Mouse (Mus musculus): ENCODE data around the gene Pkmyt1. TPM values are rescaled to one million over a fixed set of nuclear protein-coding genes. Genes with fewer than 3 reads are reported as not detected.
A peak's percentile ranks its signal among the peaks of the same experiment; 100 is the strongest.

Gene Pkmyt1
- polyA plus RNA-seq, 1 experiment from 2014 or later = 39.6 TPM

GRCm38 (mm10) chr17:23683226-23683625, 42.9 kb upstream of the Pkmyt1 start:
- peak overlapping the region; percentile 44; the same call in 1 of the 2 replicates for H3K27ac ChIP-seq (replicated peaks; ENCODE audit: low read depth, low read length)
- peaks cover 64% of the 10 kb centered on the region for H3K27me3 ChIP-seq (replicated peaks; ENCODE audit: control insufficient read depth, insufficient read depth, low read length)
- DNase-seq (ENCODE audit: low spot score) = no peak
- peaks cover 15% of the 10 kb centered on the region for H3K4me1 ChIP-seq (ENCODE audit: control insufficient read depth, insufficient read depth, low read length)
- no peaks in the 10 kb centered on the region for H3K9me3 ChIP-seq (ENCODE audit: control insufficient read depth, low read length)
- peak overlapping the region; percentile 33 for H3K4me2 ChIP-seq (ENCODE audit: low read depth, low read length)
- no peak for ATAC-seq (ENCODE audit: low read depth)
- 29% methylated on average over 14 of the region's 15 CpGs for WGBS
- peak overlapping the region; percentile 53 for H3K9ac ChIP-seq (ENCODE audit: low read depth, low read length)
- no peaks in the 10 kb centered on the region for H3K36me3 ChIP-seq (ENCODE audit: control insufficient read depth, insufficient read depth, low read length)
- peak overlapping the region; percentile 26 for H3K4me3 ChIP-seq (ENCODE audit: low read depth, low read length)

DNA sequence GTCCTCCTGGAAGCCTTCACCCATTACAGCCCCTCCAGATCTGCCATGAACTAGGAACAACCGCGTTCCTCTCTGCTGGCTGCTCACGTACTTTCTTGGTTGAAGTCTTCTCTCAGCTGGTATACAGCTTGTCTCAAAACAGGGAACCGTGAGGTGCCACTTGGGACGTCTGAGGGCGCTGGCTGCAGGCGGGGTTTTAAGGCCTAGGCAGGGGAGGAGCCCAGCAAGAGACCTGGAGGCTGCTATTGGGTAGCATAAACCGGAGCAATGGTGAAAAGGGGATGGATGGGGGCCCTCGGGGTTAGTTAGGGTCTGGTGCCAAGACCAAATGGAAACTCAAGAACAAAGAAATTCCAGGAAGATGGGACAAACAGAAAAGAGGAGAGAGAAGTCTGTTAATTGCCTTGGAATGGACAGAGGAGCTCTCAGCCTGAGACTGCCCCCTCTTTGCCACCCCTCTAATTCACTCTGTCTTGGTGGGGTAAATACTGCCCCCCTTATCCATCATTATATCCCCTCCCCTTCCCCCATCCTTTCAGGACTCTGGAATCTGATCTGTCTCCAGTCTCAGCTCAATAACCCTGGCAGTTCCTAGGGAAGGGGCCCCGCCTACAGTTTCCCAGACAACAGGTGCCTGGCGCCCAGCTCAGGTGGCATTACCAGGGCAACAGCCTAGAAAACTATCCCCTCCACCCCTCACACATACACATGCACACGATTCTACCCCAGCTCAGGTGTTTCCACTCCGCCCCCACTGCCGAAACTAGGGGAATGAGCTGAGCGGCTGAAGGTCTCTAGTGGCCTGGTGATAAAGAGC, 42.1 kb upstream of the Pkmyt1 start, which contains the start of gene Cldn9:
Cldn9 (minus strand) TSS at position 171 of the 817 bp plus-strand sequence.
- Histone ChIP-seq H3K27me3 (replicated peaks; ENCODE audit: control insufficient read depth, insufficient read depth, low read length) (peaks cover 55% of the 10 kb centered on the region), H3K27ac (replicated peaks; ENCODE audit: low read depth, low read length) (peak within 1 kb of the TSS; percentile 44), H3K4me3 (ENCODE audit: low read depth, low read length) (peak within 1 kb of the TSS; percentile 26), H3K4me1 (ENCODE audit: control insufficient read depth, insufficient read depth, low read length) (peaks cover 15% of the 10 kb centered on the region), H3K4me2 (ENCODE audit: low read depth, low read length) (peak within 1 kb of the TSS; percentile 33), H3K9me3 (ENCODE audit: control insufficient read depth, low read length) (no peaks in the 10 kb centered on the region), H3K36me3 (ENCODE audit: control insufficient read depth, insufficient read depth, low read length) (no peaks in the 10 kb centered on the region), H3K9ac (ENCODE audit: low read depth, low read length) (peak within 1 kb of the TSS; percentile 53)
- 13% methylated on average over 15 of the region's 15 CpGs for WGBS
- ATAC-seq (ENCODE audit: low read depth) = peak; percentile 93
- peak; percentile 82 for DNase-seq (ENCODE audit: low spot score)

GRCm38 (mm10) chr17:23694491-23694890, 31.6 kb upstream of the Pkmyt1 start:
- H3K4me2 ChIP-seq (ENCODE audit: low read depth, low read length) = no peak overlapping the region
- 46% methylated on average over 1 of the region's 1 CpGs for WGBS
- H3K9me3 ChIP-seq (ENCODE audit: control insufficient read depth, low read length) = no peaks in the 10 kb centered on the region
- H3K36me3 ChIP-seq (ENCODE audit: control insufficient read depth, insufficient read depth, low read length) = no peaks in the 10 kb centered on the region
- DNase-seq (ENCODE audit: low spot score) (no peak), ATAC-seq (ENCODE audit: low read depth) (no peak)
- no peak overlapping the region for H3K27ac ChIP-seq (replicated peaks; ENCODE audit: low read depth, low read length)
- H3K4me3 ChIP-seq (ENCODE audit: low read depth, low read length) = no peak overlapping the region
- no peak overlapping the region for H3K9ac ChIP-seq (ENCODE audit: low read depth, low read length)
- peaks cover 16% of the 10 kb centered on the region for H3K27me3 ChIP-seq (replicated peaks; ENCODE audit: control insufficient read depth, insufficient read depth, low read length)
- H3K4me1 ChIP-seq (ENCODE audit: control insufficient read depth, insufficient read depth, low read length) = no peaks in the 10 kb centered on the region

- 16% methylated on average over 3 of the region's 3 CpGs for WGBS
- ATAC-seq (ENCODE audit: low read depth) (0 out of 2 replicates have a peak, but pooled peaks have one; percentile 8), DNase-seq (ENCODE audit: low spot score) (peak; percentile 39)
- Histone ChIP-seq H3K4me3 (ENCODE audit: low read depth, low read length) (no peak overlapping the region), H3K36me3 (ENCODE audit: control insufficient read depth, insufficient read depth, low read length) (no peaks in the 10 kb centered on the region), H3K4me2 (ENCODE audit: low read depth, low read length) (no peak overlapping the region), H3K4me1 (ENCODE audit: control insufficient read depth, insufficient read depth, low read length) (no peaks in the 10 kb centered on the region), H3K9me3 (ENCODE audit: control insufficient read depth, low read length) (no peaks in the 10 kb centered on the region), H3K27ac (replicated peaks; ENCODE audit: low read depth, low read length) (no peak overlapping the region), H3K9ac (ENCODE audit: low read depth, low read length) (no peak overlapping the region), H3K27me3 (replicated peaks; ENCODE audit: control insufficient read depth, insufficient read depth, low read length) (peaks cover 29% of the 10 kb centered on the region)
These were observed 30.3 kb upstream of the Pkmyt1 start for GRCm38 (mm10) chr17:23695801-23696200.

DNA sequence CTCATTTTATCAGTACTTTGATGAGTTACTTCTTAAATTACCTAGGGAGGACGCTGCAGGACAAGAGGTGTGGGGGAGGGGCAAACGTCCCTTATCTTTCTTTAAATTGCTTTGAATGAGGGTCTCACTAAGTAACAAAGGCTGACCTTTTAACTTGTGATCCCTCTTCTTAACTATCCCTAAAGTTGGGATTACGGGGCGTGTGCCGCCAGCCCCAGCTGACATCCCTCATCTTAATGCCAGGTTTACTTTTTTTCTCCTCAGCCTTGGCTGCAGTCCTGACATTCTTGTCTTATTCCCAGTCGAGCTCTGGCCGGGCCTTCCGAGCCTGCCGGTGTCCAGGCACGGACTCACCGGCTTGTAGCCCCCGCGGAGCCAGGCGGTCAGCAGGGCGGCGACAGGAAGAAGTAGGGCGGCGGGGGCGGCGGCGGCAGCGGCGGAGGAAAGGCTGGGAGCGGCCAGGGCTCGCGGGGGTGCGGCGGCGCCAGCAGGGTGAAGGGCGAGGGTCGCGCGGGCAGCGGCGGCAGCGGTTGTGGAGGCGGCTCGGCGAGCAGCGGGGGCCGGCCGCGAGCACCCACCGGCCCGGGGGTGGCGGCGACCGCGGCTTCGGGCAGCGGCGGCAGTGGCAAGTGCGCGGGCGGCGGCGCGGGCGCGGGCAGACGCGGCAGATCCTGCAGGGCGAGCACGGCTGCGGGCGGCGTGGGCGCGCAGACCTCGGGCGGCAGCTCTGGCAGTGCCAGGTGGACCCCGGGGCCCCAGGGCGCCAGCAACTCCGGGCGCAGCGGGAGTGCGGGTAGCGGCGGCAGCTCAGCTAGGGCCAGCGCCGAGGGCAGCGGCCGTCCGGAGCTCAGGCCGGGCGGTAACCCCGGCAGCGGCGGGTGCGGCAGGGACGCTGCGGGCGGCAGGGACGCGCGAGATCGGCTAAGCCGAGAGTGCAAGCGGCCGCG, 26.7 kb upstream of the Pkmyt1 start:
- DNase-seq (ENCODE audit: low spot score) = no peak
- peak; percentile 49 for ATAC-seq (ENCODE audit: low read depth)
- H3K9me3 ChIP-seq (ENCODE audit: control insufficient read depth, low read length) = no peaks in the 10 kb centered on the region
- no peaks in the 10 kb centered on the region for H3K36me3 ChIP-seq (ENCODE audit: control insufficient read depth, insufficient read depth, low read length)
- H3K9ac ChIP-seq (ENCODE audit: low read depth, low read length) = peak overlapping the region; percentile 57
- peak overlapping the region; percentile 100 for H3K4me2 ChIP-seq (ENCODE audit: low read depth, low read length)
- peak overlapping the region; percentile 62 for H3K4me3 ChIP-seq (ENCODE audit: low read depth, low read length)
- peaks cover 32% of the 10 kb centered on the region for H3K27me3 ChIP-seq (replicated peaks; ENCODE audit: control insufficient read depth, insufficient read depth, low read length)
- no peak overlapping the region for H3K27ac ChIP-seq (replicated peaks; ENCODE audit: low read depth, low read length)
- H3K4me1 ChIP-seq (ENCODE audit: control insufficient read depth, insufficient read depth, low read length) = no peaks in the 10 kb centered on the region
- WGBS = 0% methylated on average over 22 of the region's 101 CpGs

DNA sequence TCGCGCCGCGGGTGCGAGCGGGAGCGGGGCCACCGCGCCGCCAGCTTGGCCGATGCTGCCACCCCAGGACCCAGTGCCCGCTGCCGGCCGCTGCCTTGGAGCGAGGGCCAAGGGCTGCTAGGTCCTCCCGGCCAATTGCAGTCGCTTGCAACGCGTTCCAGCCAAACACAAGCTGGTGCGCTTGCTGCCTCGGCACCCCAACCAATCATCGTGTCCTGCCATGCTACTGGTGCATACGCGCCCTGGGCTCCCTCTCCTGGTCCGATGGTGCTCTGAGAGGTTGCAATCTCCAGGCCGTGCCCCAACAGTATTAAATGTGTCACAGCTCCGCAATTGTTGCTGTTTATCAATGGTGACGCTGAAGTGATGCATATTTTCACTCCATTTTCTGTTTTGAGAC, 26.1 kb upstream of the Pkmyt1 start:
- no peak overlapping the region for H3K27ac ChIP-seq (replicated peaks; ENCODE audit: low read depth, low read length)
- H3K4me2 ChIP-seq (ENCODE audit: low read depth, low read length) = peak overlapping the region; percentile 100
- no peaks in the 10 kb centered on the region for H3K4me1 ChIP-seq (ENCODE audit: control insufficient read depth, insufficient read depth, low read length)
- peaks cover 32% of the 10 kb centered on the region for H3K27me3 ChIP-seq (replicated peaks; ENCODE audit: control insufficient read depth, insufficient read depth, low read length)
- H3K9me3 ChIP-seq (ENCODE audit: control insufficient read depth, low read length) = no peaks in the 10 kb centered on the region
- ATAC-seq (ENCODE audit: low read depth) (peak; percentile 96), DNase-seq (ENCODE audit: low spot score) (peak; percentile 96)
- peak overlapping the region; percentile 62 for H3K4me3 ChIP-seq (ENCODE audit: low read depth, low read length)
- 0% methylated on average over 18 of the region's 28 CpGs for WGBS
- H3K9ac ChIP-seq (ENCODE audit: low read depth, low read length) = peak overlapping the region; percentile 57
- no peaks in the 10 kb centered on the region for H3K36me3 ChIP-seq (ENCODE audit: control insufficient read depth, insufficient read depth, low read length)

DNA sequence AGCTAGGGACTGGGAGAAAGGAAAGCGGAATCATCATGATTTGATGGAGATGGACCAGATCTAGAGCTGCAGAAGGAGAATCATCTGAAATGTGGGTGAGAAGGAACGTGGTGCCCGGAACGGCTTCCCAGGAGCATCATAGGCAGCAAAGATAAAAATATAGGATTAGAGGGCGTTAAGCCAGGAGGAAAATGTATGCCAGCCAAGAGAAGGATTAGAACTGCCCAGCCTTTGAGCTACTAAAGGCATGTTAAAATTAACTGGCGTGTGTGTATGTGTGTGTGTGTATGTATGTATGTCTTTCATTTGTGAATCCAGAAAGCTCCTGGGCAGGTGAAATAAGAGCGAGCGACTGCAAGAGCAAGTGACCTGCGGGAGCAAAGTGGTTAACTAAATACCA, 22.8 kb upstream of the Pkmyt1 start:
- no peak for DNase-seq (ENCODE audit: low spot score)
- Histone ChIP-seq H3K9ac (ENCODE audit: low read depth, low read length) (no peak overlapping the region), H3K4me2 (ENCODE audit: low read depth, low read length) (no peak overlapping the region), H3K36me3 (ENCODE audit: control insufficient read depth, insufficient read depth, low read length) (no peaks in the 10 kb centered on the region), H3K4me1 (ENCODE audit: control insufficient read depth, insufficient read depth, low read length) (no peaks in the 10 kb centered on the region), H3K27me3 (replicated peaks; ENCODE audit: control insufficient read depth, insufficient read depth, low read length) (peaks cover 28% of the 10 kb centered on the region), H3K9me3 (ENCODE audit: control insufficient read depth, low read length) (no peaks in the 10 kb centered on the region), H3K4me3 (ENCODE audit: low read depth, low read length) (no peak overlapping the region), H3K27ac (replicated peaks; ENCODE audit: low read depth, low read length) (no peak overlapping the region)
- WGBS = 82% methylated on average over 9 of the region's 9 CpGs
- ATAC-seq (ENCODE audit: low read depth) = no peak

DNA sequence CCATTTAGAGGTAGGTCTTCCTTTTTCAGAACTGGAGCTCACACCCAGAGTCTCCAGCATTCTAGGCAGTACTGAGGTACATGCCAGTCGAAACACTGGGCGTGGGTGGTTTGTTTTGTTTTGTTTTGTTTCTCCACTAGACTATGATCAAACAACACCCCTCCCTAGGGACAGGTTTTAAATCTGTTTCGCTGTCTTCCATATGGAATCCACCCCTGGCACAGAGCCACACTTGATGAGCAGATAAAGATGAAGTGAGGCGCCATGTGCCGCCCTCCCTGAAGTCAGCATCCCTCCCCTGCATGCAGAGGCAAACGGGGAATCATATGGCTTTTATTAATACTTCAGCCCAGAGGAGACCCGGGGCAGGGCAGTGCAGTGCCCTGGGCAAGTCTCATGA, 21.4 kb upstream of the Pkmyt1 start:
- Histone ChIP-seq H3K27ac (replicated peaks; ENCODE audit: low read depth, low read length) (no peak overlapping the region), H3K9me3 (ENCODE audit: control insufficient read depth, low read length) (no peaks in the 10 kb centered on the region), H3K27me3 (replicated peaks; ENCODE audit: control insufficient read depth, insufficient read depth, low read length) (peaks cover 14% of the 10 kb centered on the region), H3K9ac (ENCODE audit: low read depth, low read length) (no peak overlapping the region), H3K4me1 (ENCODE audit: control insufficient read depth, insufficient read depth, low read length) (no peaks in the 10 kb centered on the region), H3K36me3 (ENCODE audit: control insufficient read depth, insufficient read depth, low read length) (no peaks in the 10 kb centered on the region), H3K4me3 (ENCODE audit: low read depth, low read length) (no peak overlapping the region), H3K4me2 (ENCODE audit: low read depth, low read length) (no peak overlapping the region)
- no peak for ATAC-seq (ENCODE audit: low read depth)
- peak; percentile 81 for DNase-seq (ENCODE audit: low spot score)
- 23% methylated on average over 7 of the region's 7 CpGs for WGBS
